Mouse (Mus musculus) C2C12 (cell line): ENCODE data around the gene Ccdc84. TPM values are rescaled to one million over a fixed set of nuclear protein-coding genes. Genes with fewer than 3 reads are reported as not detected.

Experiments used
- H3K27me3 ChIP-seq: one replicate; pipeline ENCODE4 v1.6.1; 2011; ENCODE audit not compliant: control insufficient read depth, insufficient read depth, insufficient read length
- H3K36me3 ChIP-seq: one replicate; pipeline ENCODE4 v1.6.1; 2011; ENCODE audit not compliant: control insufficient read depth, insufficient read depth
- H3K4me3 ChIP-seq: one replicate; pipeline ENCODE4 v1.5.1; 2011; ENCODE audit warnings: mild to moderate bottlenecking, control low read depth; ENCODE audit not compliant: poor library complexity, insufficient read depth, severe bottlenecking
- H3K79me2 ChIP-seq: one replicate; pipeline ENCODE4 v1.6.1; 2011; ENCODE audit not compliant: control insufficient read depth, insufficient read depth
- H3K79me3 ChIP-seq: one replicate; pipeline ENCODE4 v1.6.1; 2011; ENCODE audit warnings: low read depth, control low read depth
- H3ac ChIP-seq: one replicate; pipeline ENCODE3; 2011; ENCODE audit warnings: low read depth; ENCODE audit not compliant: control insufficient read depth, insufficient read length
- CEBPB ChIP-seq: IDR thresholded peaks from one replicate; pipeline ENCODE4 v1.6.1; 2011; ENCODE audit warnings: low read depth, mild to moderate bottlenecking, control low read depth, moderate library complexity
- CTCF ChIP-seq: IDR thresholded peaks from one replicate; pipeline ENCODE4 v1.5.1; 2011; ENCODE audit not compliant: control insufficient read depth, insufficient read depth, insufficient read length
- FOSL1 ChIP-seq: IDR thresholded peaks from one replicate; pipeline ENCODE4 v1.8.0; 2011; ENCODE audit warnings: mild to moderate bottlenecking, low read length; ENCODE audit not compliant: poor library complexity, insufficient read depth, severe bottlenecking
- MAX ChIP-seq: IDR thresholded peaks from one replicate; pipeline ENCODE4 v1.6.1; 2011; ENCODE audit warnings: mild to moderate bottlenecking, control low read depth
- MYOD1 ChIP-seq: IDR thresholded peaks from one replicate; pipeline ENCODE4 v1.6.1; 2011; ENCODE audit warnings: low read depth; ENCODE audit not compliant: control insufficient read depth, insufficient read length
- MYOG ChIP-seq: IDR thresholded peaks from one replicate; pipeline ENCODE4 v1.6.1; 2011; ENCODE audit not compliant: control insufficient read depth, insufficient read length; ENCODE audit errors: extremely low read depth
- USF1 ChIP-seq: IDR thresholded peaks from one replicate; pipeline ENCODE4 v1.6.1; 2011; ENCODE audit warnings: low read depth, mild to moderate bottlenecking, control low read depth, moderate library complexity
- polyA plus RNA-seq: library from polyadenylated mRNA; unstranded; fragments of >200 nt; fragmentation: generic; extraction: Trizol; gene quantifications from one replicate; pipeline ENCODE4 v1.2.1, GENCODE M21; 2012; ENCODE audit warnings: missing spikeins

Gene Ccdc84
- polyA plus RNA-seq, 1 experiment = 17.9 TPM

DNA sequence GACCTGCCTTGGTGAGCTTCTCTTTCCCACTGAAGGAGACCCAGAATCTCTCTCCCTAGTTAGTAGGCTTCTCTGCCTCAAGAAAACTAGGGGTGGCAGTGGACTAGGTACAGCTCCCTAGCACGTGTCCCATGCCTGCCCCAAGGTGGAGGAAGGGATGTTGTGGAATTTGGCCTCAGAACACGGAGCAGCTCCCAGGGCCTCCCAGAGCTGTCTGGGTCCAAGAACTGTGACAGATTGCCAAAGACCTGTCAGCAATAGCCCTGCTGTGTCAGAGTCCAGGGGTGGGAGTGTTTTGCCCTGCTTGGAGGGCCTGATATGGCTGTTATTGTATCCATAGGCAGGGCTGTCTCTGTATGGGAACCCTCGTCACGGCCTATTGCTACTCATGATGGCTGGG lies 17.3 kb downstream of the Ccdc84 start:
- Histone ChIP-seq H3K27me3 (no peaks in the 10 kb centered on the region), H3K79me2 (peaks cover 17% of the 10 kb centered on the region), H3K4me3 (no peak overlapping the region), H3ac (no peak overlapping the region), H3K36me3 (peaks cover 42% of the 10 kb centered on the region), H3K79me3 (peaks cover 8% of the 10 kb centered on the region)
- TF ChIP-seq CEBPB = no peak
- TF ChIP-seq FOSL1 = no peak
- TF ChIP-seq MYOD1 = no peak
- TF ChIP-seq USF1 = no peak
- TF ChIP-seq MAX = no peak

GRCm38 (mm10) chr9:44399795-44400114 lies 18.6 kb downstream of the Ccdc84 start:
- no peak for TF ChIP-seq CTCF
- TF ChIP-seq FOSL1 = no peak
- no peak for TF ChIP-seq MYOG
- no peak for TF ChIP-seq MYOD1
- no peak for TF ChIP-seq MAX
- TF ChIP-seq CEBPB = no peak
- no peak for TF ChIP-seq USF1
- peaks cover 32% of the 10 kb centered on the region for H3K36me3 ChIP-seq
- peaks cover 3% of the 10 kb centered on the region for H3K79me2 ChIP-seq
- H3K27me3 ChIP-seq = no peaks in the 10 kb centered on the region
- H3K4me3 ChIP-seq = no peak overlapping the region
- peaks cover 2% of the 10 kb centered on the region for H3K79me3 ChIP-seq
- no peak overlapping the region for H3ac ChIP-seq

DNA sequence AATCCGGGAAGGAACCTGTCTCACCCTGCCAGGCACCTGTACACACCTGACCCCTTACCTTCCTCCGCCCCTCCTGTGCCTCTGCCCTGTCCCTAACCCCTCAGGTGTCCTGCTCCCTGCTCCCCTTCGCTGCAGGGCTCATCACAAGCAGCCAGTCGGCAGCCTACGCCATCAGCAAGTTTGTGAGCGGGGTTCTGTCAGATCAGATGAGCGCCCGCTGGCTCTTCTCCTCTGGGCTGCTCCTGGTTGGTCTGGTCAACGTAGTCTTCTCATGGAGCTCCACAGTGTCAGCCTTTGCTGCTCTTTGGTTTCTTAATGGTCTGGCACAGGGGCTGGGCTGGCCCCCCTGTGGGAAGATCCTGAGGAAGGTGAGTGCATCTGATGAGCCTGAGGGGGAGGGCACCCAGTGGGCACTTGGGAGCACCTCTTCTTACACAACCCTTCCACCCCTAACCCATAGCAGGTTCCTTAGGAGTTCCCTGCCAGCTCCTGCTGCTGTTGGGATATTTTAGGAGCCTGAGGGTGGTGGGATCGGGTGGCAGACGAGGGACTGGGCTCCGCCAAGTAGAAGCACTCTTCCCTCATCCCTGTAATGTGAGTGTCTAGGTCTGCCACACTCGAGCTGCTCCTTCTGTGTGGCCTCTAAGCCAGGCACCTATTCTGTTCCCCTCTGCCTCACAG lies 19.1 kb downstream of the Ccdc84 start:
- Histone ChIP-seq H3K27me3 (no peaks in the 10 kb centered on the region), H3ac (no peak overlapping the region), H3K4me3 (no peak overlapping the region), H3K79me3 (peaks cover under 1% of the 10 kb centered on the region), H3K79me2 (no peaks in the 10 kb centered on the region), H3K36me3 (peaks cover 27% of the 10 kb centered on the region)
- no peak for TF ChIP-seq MYOG
- no peak for TF ChIP-seq CTCF
- no peak for TF ChIP-seq MYOD1
- TF ChIP-seq CEBPB = no peak
- no peak for TF ChIP-seq USF1
- no peak for TF ChIP-seq FOSL1

DNA sequence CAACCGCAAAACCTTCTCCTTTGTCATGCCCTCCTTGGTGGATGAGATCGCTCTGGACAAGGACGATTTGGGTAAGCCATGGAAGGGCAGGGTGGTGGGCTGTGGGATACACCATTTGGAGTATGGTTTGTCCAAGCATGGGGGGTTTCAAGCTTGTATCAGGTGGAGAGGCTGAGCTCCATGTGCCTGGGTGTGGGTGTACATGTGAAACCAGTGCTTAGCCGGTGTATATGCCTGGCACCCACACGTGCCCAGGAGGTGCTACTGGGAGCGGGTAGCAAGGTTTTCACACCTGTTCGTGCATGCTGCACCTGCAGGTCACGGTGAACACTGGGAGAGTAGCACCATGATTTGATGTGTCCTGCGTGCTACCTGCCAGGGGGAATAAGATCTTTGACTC lies 19.8 kb downstream of the Ccdc84 start:
- no peaks in the 10 kb centered on the region for H3K79me2 ChIP-seq
- H3K27me3 ChIP-seq = no peaks in the 10 kb centered on the region
- TF ChIP-seq FOSL1 (no peak), CEBPB (no peak), MYOD1 (no peak), CTCF (no peak), MYOG (no peak)
- peaks cover 20% of the 10 kb centered on the region for H3K36me3 ChIP-seq
- no peak overlapping the region for H3K4me3 ChIP-seq
- no peak overlapping the region for H3ac ChIP-seq
- H3K79me3 ChIP-seq = no peaks in the 10 kb centered on the region

DNA sequence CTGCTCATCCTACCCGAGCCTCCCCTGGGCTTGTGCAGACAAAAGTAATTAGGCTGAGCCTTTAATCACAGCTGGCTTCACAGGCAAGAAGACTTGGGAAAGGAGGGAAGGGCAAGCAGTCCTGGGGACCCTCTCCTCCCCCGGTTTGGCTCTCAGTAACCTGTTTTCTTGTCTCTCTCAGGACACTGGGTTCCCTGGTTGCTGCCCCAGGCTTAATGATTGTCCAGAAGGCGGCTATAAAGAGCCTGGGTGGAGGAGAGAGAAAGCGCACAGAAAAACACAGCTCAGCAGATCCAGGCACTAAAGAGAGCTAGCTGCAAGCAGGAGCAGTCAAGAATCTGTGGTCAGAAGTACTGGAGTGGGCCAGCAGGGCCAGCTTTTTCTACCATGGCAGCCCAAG lies 20.3 kb downstream of the Ccdc84 start:
- Histone ChIP-seq H3K79me3 (no peaks in the 10 kb centered on the region), H3K4me3 (no peak overlapping the region), H3K36me3 (peaks cover 18% of the 10 kb centered on the region), H3K27me3 (no peaks in the 10 kb centered on the region), H3K79me2 (no peaks in the 10 kb centered on the region), H3ac (no peak overlapping the region)
- TF ChIP-seq USF1 = no peak
- TF ChIP-seq MYOD1 = no peak
- no peak for TF ChIP-seq CEBPB
- no peak for TF ChIP-seq MAX
- no peak for TF ChIP-seq MYOG
- TF ChIP-seq FOSL1 = no peak

DNA sequence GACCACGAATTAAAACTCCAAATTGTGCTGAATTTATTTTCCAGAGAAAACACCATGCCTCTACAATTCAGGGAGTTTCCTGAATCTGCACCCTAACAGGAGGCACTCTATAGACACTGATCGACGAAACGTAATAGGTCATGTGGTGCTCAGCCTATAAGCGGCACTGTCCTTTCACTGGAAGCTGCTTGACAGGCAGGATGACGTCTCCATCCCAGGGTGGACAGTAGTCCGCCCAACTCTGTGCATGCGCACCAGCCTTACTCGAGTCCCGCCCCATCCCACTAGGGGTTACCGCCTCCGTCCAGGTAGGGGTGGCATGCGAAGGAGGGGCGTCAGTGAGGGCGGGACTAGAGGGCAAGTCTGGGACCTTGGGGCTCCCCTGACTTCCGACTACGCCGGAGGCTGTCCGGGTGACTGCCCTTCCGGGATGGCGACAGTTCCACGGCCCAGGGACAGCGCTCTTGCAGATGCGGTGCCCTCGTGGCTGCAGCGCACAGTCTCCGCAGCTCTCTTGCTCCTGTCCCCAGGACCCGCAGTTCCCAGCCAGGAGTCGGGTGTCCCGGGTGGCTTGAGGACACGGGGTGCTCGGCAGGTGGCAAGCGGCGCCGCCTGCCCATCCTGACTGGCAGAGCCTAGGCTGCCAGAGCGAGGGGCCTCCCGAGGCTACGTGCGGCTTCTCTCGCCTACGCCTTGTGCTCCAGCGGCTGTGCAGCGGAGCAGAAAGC lies 21.5 kb downstream of the Ccdc84 start, which contains the start of gene Slc37a4:
TSS of gene Slc37a4 (plus strand) at position 169 of the 728 bp plus-strand sequence.
- Histone ChIP-seq H3K79me2 (no peaks in the 10 kb centered on the region), H3K4me3 (peak within 1 kb of the TSS; percentile 50), H3ac (peak within 1 kb of the TSS; percentile 76), H3K27me3 (no peaks in the 10 kb centered on the region), H3K36me3 (peaks cover 9% of the 10 kb centered on the region), H3K79me3 (no peaks in the 10 kb centered on the region)
- TF ChIP-seq CEBPB = no peak
- no peak for TF ChIP-seq FOSL1
- peak; percentile 97 for TF ChIP-seq USF1
- peak; percentile 8 for TF ChIP-seq MAX
